Mouse (Mus musculus) CH12.LX (cell line): ENCODE data around the gene Cic.

ENCODE experiments used
- CHD1 ChIP-seq: IDR thresholded peaks from 2 replicates; pipeline ENCODE4 v1.6.1; 2012; ENCODE audit warnings: low read depth, low read length, improper control_type of control experiment, inconsistent platforms
- CHD2 ChIP-seq: IDR thresholded peaks from 2 replicates; pipeline ENCODE4 v1.6.1; 2011; ENCODE audit warnings: low read length, improper control_type of control experiment
- CTCF ChIP-seq, 2 experiments: IDR thresholded peaks in 1 of 2; conservative IDR thresholded peaks in 1 of 2; 2 replicates each; pipeline ENCODE4 v1.5.1; 2011 to 2012; ENCODE audit warnings: low read depth in 2 of 2, low read length in 2 of 2, improper control_type of control experiment in 1 of 2, inconsistent platforms in 1 of 2, mild to moderate bottlenecking in 1 of 2, moderate library complexity in 1 of 2
- MAFK ChIP-seq: IDR thresholded peaks from 2 replicates; pipeline ENCODE4 v1.6.1; 2011; ENCODE audit warnings: low read length, improper control_type of control experiment; ENCODE audit not compliant: insufficient replicate concordance
- MEF2A ChIP-seq: IDR thresholded peaks from 2 replicates; pipeline ENCODE4 v1.6.1; 2014; ENCODE audit warnings: low read depth, mild to moderate bottlenecking, inconsistent platforms, low read length, improper control_type of control experiment, borderline replicate concordance
- MXI1 ChIP-seq: IDR thresholded peaks from 2 replicates; pipeline ENCODE4 v1.6.1; 2011; ENCODE audit warnings: mild to moderate bottlenecking, low read depth, low read length, improper control_type of control experiment

DNA sequence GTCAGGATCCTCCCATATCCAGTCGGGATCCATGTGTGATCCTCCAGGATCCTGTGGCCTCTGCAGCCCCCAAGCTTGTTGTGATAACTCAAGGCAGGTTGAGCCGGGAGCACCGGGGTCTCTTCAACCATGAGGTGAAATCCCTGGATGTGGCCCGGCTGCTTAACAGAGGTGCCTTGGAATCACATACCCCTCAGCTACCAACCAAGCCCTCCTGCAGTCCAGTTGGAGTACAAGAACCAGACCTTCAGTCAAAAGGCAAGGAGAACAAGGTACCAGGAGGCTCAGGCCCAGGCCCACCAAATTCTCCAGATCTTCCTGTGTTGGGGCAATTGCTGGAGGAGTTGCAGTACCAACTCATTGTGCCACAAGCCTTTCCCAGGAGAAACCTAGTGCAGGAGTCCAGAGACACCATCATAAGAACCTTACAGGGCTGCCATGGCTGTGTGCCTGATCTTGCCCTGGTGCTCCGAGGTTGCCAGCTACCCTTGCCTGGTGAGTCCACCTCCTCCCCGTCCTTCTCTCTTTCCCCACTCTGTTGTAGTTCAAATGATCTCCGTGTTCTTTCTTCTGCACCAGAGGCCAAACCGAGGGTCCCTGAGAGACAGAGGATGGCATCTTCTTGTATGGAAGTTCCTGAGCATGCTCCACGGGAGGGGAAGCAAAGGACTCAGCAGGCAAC is 35.6 kb downstream of the Cic start:
- no peak for TF ChIP-seq MAFK
- TF ChIP-seq CHD2, result no peak
- TF ChIP-seq MEF2A, result no peak
- no peak for TF ChIP-seq CHD1
- TF ChIP-seq MXI1, result no peak
- no peak for TF ChIP-seq CTCF (conservative IDR thresholded peaks at IDR 0.05 in 1 of 2, IDR thresholded peaks at IDR 0.05 in 1 of 2; ENCODE audit: low read depth in 2 of 2, low read length in 2 of 2)
